Mouse (Mus musculus) kidney, postnatal 25 days (tissue): Measurements from ENCODE around the gene Memo1.

ENCODE experiments used
- DNase-seq, 2 experiments: peaks; one replicate each; pipeline ENCODE4 v3.0.0; 2021; ENCODE audit warnings: mixed read lengths in 2 of 2

Gene Memo1

GRCm38 (mm10) chr17:74293687-74294425, 1.5 kb downstream of the Memo1 start:
- DNase-seq, result peak; percentile 17 to 43

DNA sequence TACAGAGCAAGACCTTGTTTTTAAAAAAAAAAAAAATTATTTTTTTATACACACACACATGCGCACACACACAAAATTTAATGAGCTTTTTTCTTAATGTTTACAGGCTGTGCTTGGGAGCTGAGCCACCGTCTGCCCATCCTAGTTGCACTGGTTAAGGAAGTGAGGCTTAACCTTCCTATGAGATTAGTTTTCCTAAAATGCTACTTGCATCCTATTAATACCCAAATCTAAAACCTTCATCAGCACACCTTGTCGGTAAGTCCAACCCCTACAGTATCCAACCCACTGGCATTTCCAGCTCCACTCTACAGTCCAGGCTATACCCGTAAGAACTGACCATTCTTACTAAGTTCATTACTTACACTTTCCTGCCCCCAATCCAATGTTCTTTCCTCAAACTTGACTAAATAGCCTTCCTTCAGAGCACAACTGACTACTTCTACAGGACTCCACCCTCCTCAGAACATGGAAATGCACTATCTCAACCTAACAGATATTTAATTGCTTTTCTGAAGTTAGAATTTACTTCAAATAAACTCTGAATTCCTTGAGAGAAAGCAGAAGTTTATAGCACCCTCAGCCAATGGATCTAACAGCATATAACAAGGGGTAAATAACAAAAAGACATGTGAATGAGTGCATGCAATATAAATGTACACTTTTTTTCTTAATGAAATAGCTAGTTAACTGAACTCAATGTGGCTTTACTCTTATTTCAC, 3.5 kb downstream of the Memo1 start:
- DNase-seq, result no peak

GRCm38 (mm10) chr17:74290869-74291268, 4.5 kb downstream of the Memo1 start:
- DNase-seq, result no peak

- no peak for DNase-seq
Measured at GRCm38 (mm10) chr17:74290198-74290597, 5.1 kb downstream of the Memo1 start.

DNA sequence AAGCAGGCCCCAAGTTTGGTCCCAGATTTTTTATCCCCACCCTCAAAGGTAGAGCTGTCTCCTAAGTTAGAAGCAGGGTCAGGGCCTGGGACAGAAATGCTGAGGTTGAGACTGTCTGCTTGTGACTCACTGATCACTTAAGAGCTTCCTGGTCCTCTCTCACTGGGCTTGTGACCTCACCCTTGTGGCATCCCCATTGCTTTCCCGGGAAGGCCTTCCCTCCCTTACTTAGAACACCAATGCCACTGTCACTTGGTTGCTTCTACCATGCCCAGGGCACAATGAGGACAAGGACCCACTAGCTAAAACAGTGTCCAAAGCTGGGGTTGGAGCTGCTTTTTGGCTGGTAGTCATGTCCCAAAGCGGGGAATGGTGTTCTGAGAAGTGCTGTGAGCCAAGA, 6.7 kb downstream of the Memo1 start:
- DNase-seq, result no peak

GRCm38 (mm10) chr17:74286140-74286730, 9.1 kb downstream of the Memo1 start:
- no peak for DNase-seq

GRCm38 (mm10) chr17:74285730-74286129, 9.6 kb downstream of the Memo1 start:
- DNase-seq, result no peak

DNA sequence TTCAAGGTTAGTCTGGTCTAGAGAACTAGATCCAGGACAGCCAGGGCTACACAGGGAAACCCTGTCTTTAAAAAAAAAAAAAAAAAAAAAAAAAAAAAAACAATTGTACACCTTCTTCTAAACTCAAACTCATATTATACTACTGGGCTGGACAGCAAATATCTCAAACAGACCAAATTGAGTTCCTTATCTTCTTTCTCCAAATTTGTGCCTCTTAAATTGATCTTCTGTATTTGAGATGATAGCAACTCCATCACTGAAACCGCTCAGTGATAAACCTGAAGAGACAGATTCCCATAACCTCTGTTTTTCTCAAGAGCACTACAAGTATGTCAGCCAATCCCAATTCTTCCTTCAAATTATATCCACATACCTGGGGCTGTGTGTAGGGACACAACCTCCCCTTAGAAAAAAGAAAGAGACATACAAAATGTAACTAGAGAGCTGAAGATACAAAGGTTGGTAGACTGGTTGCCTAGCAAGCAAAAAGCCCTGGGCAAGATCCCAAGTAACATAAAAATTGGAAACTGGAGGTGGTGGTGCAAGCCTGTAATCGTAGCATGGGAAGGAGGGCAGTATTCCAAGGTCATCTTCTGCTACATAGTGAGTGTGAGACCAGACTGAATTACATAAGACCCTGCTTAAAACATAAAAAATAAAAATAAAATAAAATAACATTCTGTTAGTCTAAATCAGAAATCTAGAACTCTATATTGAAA, 10.8 kb downstream of the Memo1 start:
- peak; percentile 51 to 61 for DNase-seq

GRCm38 (mm10) chr17:74282024-74282423, 13.3 kb downstream of the Memo1 start:
- no peak for DNase-seq

DNA sequence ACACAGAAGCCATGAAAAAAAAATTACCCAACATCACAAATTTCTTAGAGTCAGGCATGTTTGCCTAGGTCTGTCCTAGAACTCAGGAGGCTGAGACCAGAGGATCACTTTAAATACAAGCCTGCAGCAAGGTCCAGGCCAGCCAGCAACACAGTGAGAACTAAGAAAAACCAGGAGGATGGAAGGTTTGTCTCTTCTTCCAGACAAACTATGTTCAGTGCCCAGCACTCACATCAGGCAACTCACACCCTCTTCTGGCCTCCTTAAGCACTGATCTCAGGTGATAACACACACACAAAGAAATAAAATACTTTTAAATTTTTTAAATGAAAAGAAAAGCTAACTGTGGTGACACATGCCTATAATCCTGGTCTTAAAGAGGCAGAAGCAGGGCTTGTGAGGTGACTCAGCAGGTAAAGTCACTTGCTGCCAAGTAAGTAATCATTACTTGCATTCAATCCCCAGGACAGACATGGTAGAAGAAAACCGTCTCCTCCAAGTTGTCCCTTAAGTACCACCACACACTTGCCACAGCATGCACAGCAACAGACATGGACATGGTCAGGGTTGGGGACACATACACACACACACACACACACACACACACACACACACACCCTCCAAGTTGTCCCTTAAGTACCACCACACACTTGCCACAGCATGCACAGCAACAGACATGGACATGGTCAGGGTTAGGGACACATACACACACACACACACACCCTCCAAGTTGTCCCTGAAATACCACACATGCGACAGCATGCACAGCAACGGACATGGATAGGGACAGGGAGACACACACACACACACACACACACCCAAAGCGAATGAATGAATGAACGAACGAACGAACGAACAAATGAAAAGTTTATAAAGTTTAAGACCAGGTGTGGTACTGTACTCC, 16.1 kb downstream of the Memo1 start:
- DNase-seq, result no peak

- DNase-seq, result no peak
Measured at GRCm38 (mm10) chr17:74274471-74274870, 20.9 kb downstream of the Memo1 start.

DNA sequence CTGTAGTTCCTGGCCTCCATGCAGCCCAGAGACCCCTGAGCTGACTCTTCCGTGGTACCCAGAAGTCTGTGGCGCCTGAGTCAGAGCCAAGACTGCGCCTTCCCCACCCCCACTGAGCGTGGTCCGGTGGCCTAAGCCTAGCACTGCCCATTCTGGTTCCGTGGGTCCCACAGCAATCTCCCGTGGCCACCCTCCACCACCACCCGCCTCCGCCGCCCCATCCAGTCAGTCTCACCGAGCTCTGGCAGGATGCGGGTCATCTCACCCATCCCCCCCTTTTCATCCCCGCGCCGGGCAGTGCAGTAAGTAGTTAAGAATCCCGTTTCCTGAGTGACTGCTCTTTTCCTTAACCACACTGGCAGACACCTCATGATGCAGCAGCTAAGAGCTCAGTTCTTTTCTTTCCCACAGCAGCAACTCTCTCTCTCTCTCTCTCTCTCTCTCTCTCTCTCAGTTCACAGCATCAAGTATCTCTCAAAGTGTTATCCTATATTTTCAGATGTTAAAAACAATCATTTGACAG, 22.6 kb downstream of the Memo1 start:
- no peak for DNase-seq

GRCm38 (mm10) chr17:74271541-74272268, 23.6 kb downstream of the Memo1 start:
- DNase-seq, result no peak

- no peak for DNase-seq
Measured at GRCm38 (mm10) chr17:74270205-74270604, 25.1 kb downstream of the Memo1 start.

DNA sequence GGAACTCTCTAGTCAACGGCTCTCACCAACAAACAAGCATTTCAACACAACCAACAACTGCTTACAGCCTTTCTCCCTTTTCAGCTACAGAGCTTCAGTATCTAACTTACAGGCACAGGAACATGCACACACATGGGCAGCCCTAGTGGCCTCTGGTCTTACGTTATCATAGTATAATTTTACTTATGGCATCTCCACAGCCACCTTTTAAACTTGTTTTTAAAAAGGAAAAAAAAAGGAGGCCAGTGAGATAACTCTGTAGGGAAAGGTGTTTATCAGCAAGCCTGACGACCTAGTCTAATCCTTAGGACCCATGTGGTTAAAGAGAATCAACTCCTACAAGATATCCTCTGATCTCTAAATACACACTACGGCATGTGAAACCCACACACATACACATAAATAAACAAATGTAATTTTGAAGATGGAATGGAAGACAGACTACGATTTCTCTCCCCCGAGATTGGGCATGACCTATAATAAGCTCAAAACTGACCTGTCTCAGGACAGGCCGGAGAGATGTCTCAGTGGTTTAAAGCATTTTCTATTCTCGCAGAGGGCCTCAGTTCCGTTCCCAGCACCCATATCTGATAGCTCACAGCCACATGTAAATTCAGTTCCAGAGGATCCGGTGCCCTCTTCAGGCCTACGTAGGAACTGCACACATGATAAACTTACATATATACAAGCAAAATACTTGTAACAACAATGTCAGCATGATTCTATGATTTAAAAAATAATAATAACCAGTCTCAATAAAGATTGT, 27.7 kb downstream of the Memo1 start:
- no peak for DNase-seq

DNA sequence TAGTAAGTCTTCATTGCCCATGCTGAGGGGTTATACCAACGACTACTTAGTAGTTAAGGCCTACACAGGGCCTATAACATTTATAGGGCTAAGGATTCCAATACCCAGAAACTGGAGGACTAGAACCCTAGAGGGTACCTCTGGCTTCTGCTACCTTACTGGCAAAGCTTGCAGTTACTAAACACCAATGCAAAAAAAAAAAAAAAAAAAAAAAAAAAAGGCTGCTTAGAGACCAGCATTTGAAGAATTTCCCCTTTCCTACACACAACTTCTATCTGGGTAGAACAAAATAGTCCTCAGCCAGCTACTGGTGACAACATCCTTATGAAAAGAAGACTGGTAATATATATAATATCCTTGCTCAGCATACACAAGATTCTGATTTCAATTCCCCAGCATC, 29.7 kb downstream of the Memo1 start:
- no peak for DNase-seq

- DNase-seq, result no peak
Measured at GRCm38 (mm10) chr17:74265156-74265505, 30.2 kb downstream of the Memo1 start.

DNA sequence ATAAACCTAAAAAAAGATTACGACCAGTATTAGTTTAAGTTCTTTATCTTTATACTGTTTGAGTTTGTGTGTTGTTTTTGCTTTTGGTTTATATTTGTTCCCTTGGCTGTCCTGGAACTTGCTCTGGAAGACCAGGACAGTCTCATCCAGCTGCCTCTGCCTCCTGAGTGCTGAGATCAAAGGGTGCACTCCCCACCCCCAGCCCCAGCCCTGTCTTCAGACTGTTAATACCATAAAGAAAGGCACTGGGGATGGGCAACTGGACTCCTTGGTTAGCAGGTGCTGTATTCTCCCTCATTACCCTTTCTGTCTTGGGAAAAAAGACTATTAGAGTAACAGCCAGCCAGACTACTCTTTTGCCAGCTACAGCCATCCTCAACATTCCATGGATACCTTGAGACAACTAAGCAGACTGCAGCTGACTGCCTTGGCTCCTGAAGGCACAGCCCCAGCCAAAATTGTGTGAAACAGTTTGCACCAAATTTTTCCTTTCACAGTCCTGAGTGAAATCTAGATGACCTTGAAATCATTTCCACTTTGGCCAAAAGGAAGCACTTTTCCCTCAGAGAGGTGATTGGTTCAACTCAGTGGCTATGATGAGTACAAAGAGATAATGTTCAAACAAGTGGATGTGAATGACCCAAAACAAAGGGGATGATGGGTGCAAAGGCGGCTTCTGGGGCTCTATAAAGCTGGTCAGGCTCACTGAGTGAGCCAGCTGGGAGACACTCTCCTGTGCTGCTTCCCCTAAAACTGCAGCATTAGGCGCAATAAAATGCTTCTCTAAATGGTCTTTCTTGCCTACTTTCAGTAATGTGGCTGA, 30.8 kb downstream of the Memo1 start:
- no peak for DNase-seq

- DNase-seq, result no peak
Measured at GRCm38 (mm10) chr17:74262415-74262814, 32.9 kb downstream of the Memo1 start.

DNA sequence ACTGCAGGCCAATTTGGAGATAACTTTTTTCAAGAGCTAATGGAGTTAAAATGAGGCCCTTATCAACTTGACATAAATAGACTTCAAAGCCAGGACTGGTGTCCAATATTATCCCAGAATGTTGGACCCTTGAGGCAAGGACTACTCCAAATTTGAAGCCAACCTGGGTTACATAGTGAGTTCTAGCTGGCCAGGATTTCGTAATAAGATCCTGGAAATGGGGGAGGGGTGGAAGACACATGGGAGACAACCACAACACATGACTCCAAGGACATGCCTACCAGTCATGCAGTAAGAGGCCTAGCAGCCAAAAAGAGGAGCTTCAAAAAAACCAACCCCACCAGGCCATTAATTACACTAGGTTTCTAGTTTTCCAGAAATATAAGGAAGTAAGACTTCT, 50.0 kb downstream of the Memo1 start:
- DNase-seq, result no peak
